Mouse (Mus musculus) spleen, adult 2 months (tissue): Measurements from ENCODE around the gene Rhbdf2.

ENCODE experiments used
- CTCF ChIP-seq: fragments of 200-500 bp; IDR thresholded peaks from 2 replicates; pipeline ENCODE4 v1.5.1; 2011; ENCODE audit warnings: mild to moderate bottlenecking, inconsistent platforms; ENCODE audit not compliant: insufficient read depth, insufficient read length, insufficient replicate concordance; ENCODE audit errors: extremely low read depth
- POLR2A ChIP-seq: fragments of 200-500 bp; IDR thresholded peaks from 2 replicates; pipeline ENCODE4 v1.6.1; 2011; ENCODE audit warnings: low read depth, low read length, inconsistent platforms

GRCm38 (mm10) chr11:116669787-116670365 is 43.1 kb upstream of the Rhbdf2 start:
- TF ChIP-seq CTCF (no peak), POLR2A (no peak)
